Comparison of ENCODE assay signal across 13 mouse cellular contexts in the genomic region with DNA sequence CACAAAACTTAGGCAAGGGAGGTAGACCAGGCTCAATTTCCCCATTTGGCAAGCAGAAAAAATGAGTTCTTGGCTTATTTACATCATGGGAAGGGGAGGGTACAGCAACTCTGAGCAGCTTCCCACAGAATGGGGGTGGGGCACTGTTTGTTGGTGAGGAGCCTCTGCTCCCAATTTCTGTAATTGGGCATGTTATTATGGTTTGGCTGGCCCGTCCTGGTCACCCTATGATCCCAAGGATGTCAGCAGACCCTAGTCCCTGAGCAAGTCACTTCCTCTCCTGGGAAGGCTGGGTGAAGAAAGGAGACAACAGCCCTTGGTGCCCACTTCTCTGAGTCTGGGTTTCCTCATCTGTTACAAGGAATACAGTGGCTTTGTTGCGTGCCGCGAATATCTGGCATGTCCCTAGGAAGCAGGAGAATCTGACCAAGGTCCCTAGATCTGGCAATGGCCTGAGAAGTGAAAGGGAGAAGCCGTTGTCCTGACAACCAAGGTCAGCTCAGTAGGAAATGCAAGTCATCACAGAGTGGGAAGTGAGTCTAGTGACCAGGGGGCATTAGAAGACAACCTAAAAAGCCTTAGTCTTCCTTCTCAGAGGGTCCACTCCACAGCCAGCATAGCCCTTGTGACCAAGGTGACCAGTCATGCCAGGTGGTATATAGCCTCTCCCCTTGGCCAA. TPM values are rescaled to one million over a fixed set of nuclear protein-coding genes. Genes with fewer than 3 reads are reported as not detected.
DNase-seq lines count a peak whose midpoint lies in the region; ATAC-seq and TF ChIP-seq lines count a peak whose summit lies in the region.
"Had no signal": no experiment of that assay in that cellular context is flagged by ENCODE, and none has a peak within 500 bp of the region (broad histone marks: within the 10 kb centered on the region; RNA-seq: fewer than 3 reads in every experiment).

No protein-coding gene starts in this region.

- no peaks in the 10 kb centered on the region for H3K36me3 ChIP-seq in liver, embryonic 12.5 days
- no peaks in the 10 kb centered on the region for H3K36me3 ChIP-seq in liver, embryonic 11.5 days (ENCODE audit: control insufficient read depth, insufficient read depth, low read length)
- H3K36me3 ChIP-seq in megakaryocyte, embryonic 14.5 days (replicated peaks; ENCODE audit: low read length) = peaks cover 9% of the 10 kb centered on the region
- no peaks in the 10 kb centered on the region for H3K36me3 ChIP-seq in hindbrain, postnatal 0 days (ENCODE audit: insufficient read depth, low read length)
- H3K36me3 ChIP-seq: embryonic facial prominence, embryonic 13.5 days; limb, embryonic 12.5 days had no signal

- H3K27me3 ChIP-seq in liver, embryonic 12.5 days (replicated peaks) = 0 out of 2 replicates have a peak, but pooled peaks cover 7% of the 10 kb centered on the region
- H3K27me3 ChIP-seq in liver, embryonic 11.5 days (replicated peaks; ENCODE audit: control insufficient read depth, insufficient read depth, low read length) = peaks cover 5% of the 10 kb centered on the region; the same call in 1 of the 2 replicates
- peaks cover 20% of the 10 kb centered on the region for H3K27me3 ChIP-seq in megakaryocyte, embryonic 14.5 days (replicated peaks)
- peaks cover 1% of the 10 kb centered on the region; the same call in 1 of the 2 replicates for H3K27me3 ChIP-seq in hindbrain, postnatal 0 days (ENCODE audit: insufficient read depth, low read length)

- no peak overlapping the region for H3K9ac ChIP-seq in liver, embryonic 12.5 days
- no peak overlapping the region for H3K9ac ChIP-seq in liver, embryonic 11.5 days (ENCODE audit: low read depth, low read length)
- H3K9ac ChIP-seq in hindbrain, postnatal 0 days (replicated peaks; ENCODE audit: low read length) = no peak overlapping the region
- H3K9ac ChIP-seq: embryonic facial prominence, embryonic 13.5 days; limb, embryonic 12.5 days had no signal

- H3K27ac ChIP-seq in liver, embryonic 12.5 days = peak overlapping the region; percentile 71
- no peak overlapping the region; the same call in 1 of the 2 replicates for H3K27ac ChIP-seq in liver, embryonic 11.5 days (ENCODE audit: low read depth, low read length)
- H3K27ac ChIP-seq in hindbrain, postnatal 0 days = no peak overlapping the region
- H3K27ac ChIP-seq: embryonic facial prominence, embryonic 13.5 days; limb, embryonic 12.5 days had no signal

- TF ChIP-seq CTCF in hindbrain, postnatal 0 days (IDR thresholded peaks at IDR 0.05; ENCODE audit: low read depth) = no peak

- DNase-seq in liver, embryonic 11.5 days (ENCODE audit: low spot score) = no peak
- DNase-seq in adrenal gland, postnatal 14 days = peak; percentile 87
- DNase-seq in hindbrain, postnatal 0 days (ENCODE audit: low spot score) = no peak
- no peak for DNase-seq in layer of hippocampus, postnatal 36 days
- no peak for DNase-seq in layer of hippocampus, adult 9-11 months
- DNase-seq: cerebellum, adult 9-11 months; thymus, postnatal 36 days had no signal

- no peak overlapping the region for H3K4me2 ChIP-seq in liver, embryonic 12.5 days
- H3K4me2 ChIP-seq in liver, embryonic 11.5 days = no peak overlapping the region
- no peak overlapping the region for H3K4me2 ChIP-seq in hindbrain, postnatal 0 days (ENCODE audit: low read depth, low read length)
- H3K4me2 ChIP-seq: embryonic facial prominence, embryonic 13.5 days; limb, embryonic 12.5 days had no signal

- no peak for ATAC-seq in liver, embryonic 12.5 days
- ATAC-seq in liver, embryonic 11.5 days (replicated peaks; ENCODE audit: low FRiP score) = no peak
- ATAC-seq in granulocyte monocyte progenitor cell, adult 5-6 weeks (replicated peaks; ENCODE audit: poor library complexity, severe bottlenecking) = peak; percentile 58
- no peak for ATAC-seq in hindbrain, postnatal 0 days
- ATAC-seq: midbrain, embryonic 16.5 days had no signal

- 23% methylated on average over 5 of the region's 5 CpGs for WGBS in liver, embryonic 12.5 days (ENCODE audit: insufficient replicate concordance)
- 36% methylated on average over 5 of the region's 5 CpGs for WGBS in liver, embryonic 11.5 days
- WGBS in hindbrain, postnatal 0 days = 66% methylated on average over 5 of the region's 5 CpGs

- H3K4me1 ChIP-seq in liver, embryonic 12.5 days = peaks cover 94% of the 10 kb centered on the region
- H3K4me1 ChIP-seq in liver, embryonic 11.5 days (replicated peaks; ENCODE audit: control insufficient read depth, insufficient read depth, low read length) = peaks cover 78% of the 10 kb centered on the region
- peaks cover 84% of the 10 kb centered on the region for H3K4me1 ChIP-seq in megakaryocyte, embryonic 14.5 days
- peaks cover 3% of the 10 kb centered on the region for H3K4me1 ChIP-seq in hindbrain, postnatal 0 days (ENCODE audit: insufficient read depth, low read length)

- no peak overlapping the region for H3K4me3 ChIP-seq in liver, embryonic 12.5 days
- H3K4me3 ChIP-seq in liver, embryonic 11.5 days (ENCODE audit: low read depth, low read length) = no peak overlapping the region
- H3K4me3 ChIP-seq in megakaryocyte, embryonic 14.5 days (replicated peaks) = peak overlapping the region; percentile 83
- H3K4me3 ChIP-seq in hindbrain, postnatal 0 days (ENCODE audit: low read length) = no peak overlapping the region
- H3K4me3 ChIP-seq: embryonic facial prominence, embryonic 13.5 days; limb, embryonic 12.5 days had no signal

- H3K9me3 ChIP-seq in liver, embryonic 12.5 days (replicated peaks) = no peaks in the 10 kb centered on the region
- no peaks in the 10 kb centered on the region for H3K9me3 ChIP-seq in liver, embryonic 11.5 days (ENCODE audit: control insufficient read depth, low read length)
- peaks cover 4% of the 10 kb centered on the region; the same call in 1 of the 2 replicates for H3K9me3 ChIP-seq in megakaryocyte, embryonic 14.5 days
- no peaks in the 10 kb centered on the region for H3K9me3 ChIP-seq in hindbrain, postnatal 0 days (ENCODE audit: low read length)
- H3K9me3 ChIP-seq: embryonic facial prominence, embryonic 13.5 days; limb, embryonic 12.5 days had no signal

RNA-seq across cellular contexts. Expression of a gene that starts 4.9 kb away (rescaled TPM):
- polyA plus RNA-seq in liver, embryonic 12.5 days (2016; fragmentation: Nextera tagmentation; extraction: Ambion mirVana) = 88.6 and 94.9 TPM in 2 replicates
- 107 TPM in 2 replicates for polyA plus RNA-seq in liver, embryonic 11.5 days (2014; fragmentation: Nextera tagmentation; extraction: Ambion mirVana)
- 14.0 and 14.4 TPM in 2 replicates for total RNA-seq in adrenal gland, postnatal 14 days (2021)
- 28.6 and 30.4 TPM in 2 replicates for total RNA-seq in granulocyte monocyte progenitor cell, adult 5-6 weeks (2014; fragmentation: Nextera tagmentation)
- total RNA-seq in granulocyte monocyte progenitor cell, adult 5-6 weeks (2017) = 27.4 and 56.1 TPM in 2 replicates
- 1.1 and 11.3 TPM in 2 replicates for polyA plus RNA-seq in megakaryocyte, embryonic 14.5 days (2012; ENCODE audit: insufficient read depth, low replicate concordance)
- 0.14 and 1.4 TPM in 2 replicates for total RNA-seq in hindbrain, postnatal 0 days (2014; rRNA removed)
- polyA plus RNA-seq in hindbrain, postnatal 0 days (2015; fragmentation: Nextera tagmentation; extraction: Ambion mirVana) = 0.99 and 1.7 TPM in 2 replicates
- 1 to 10 TPM in 1 of 2 experiments, under 1 TPM in 1; 0.40 to 1.0 TPM for total RNA-seq in layer of hippocampus, postnatal 36 days (2021)

RNA-seq across cellular contexts. Expression of a gene that starts 20.5 kb away (rescaled TPM):
- 15.5 and 18.2 TPM in 2 replicates for polyA plus RNA-seq in liver, embryonic 12.5 days (2016; fragmentation: Nextera tagmentation; extraction: Ambion mirVana)
- polyA plus RNA-seq in liver, embryonic 11.5 days (2014; fragmentation: Nextera tagmentation; extraction: Ambion mirVana) = 18.6 and 20.4 TPM in 2 replicates
- 4.6 and 5.2 TPM in 2 replicates for total RNA-seq in adrenal gland, postnatal 14 days (2021)
- total RNA-seq in granulocyte monocyte progenitor cell, adult 5-6 weeks (2014; fragmentation: Nextera tagmentation) = not detected in 2 replicates
- 0.26 TPM in 1 of 2 replicates, not detected in the other for total RNA-seq in granulocyte monocyte progenitor cell, adult 5-6 weeks (2017)
- polyA plus RNA-seq in megakaryocyte, embryonic 14.5 days (2012; ENCODE audit: insufficient read depth, low replicate concordance) = 38.6 and 61.4 TPM in 2 replicates
- 0.99 and 2.9 TPM in 2 replicates for total RNA-seq in hindbrain, postnatal 0 days (2014; rRNA removed)
- polyA plus RNA-seq in hindbrain, postnatal 0 days (2015; fragmentation: Nextera tagmentation; extraction: Ambion mirVana) = 1.7 and 2.3 TPM in 2 replicates
- 1 to 10 TPM; 3.3 to 5.5 TPM for total RNA-seq in layer of hippocampus, postnatal 36 days (2021)

RNA-seq across cellular contexts. Expression of a gene that starts 30.8 kb away (rescaled TPM):
- polyA plus RNA-seq in liver, embryonic 12.5 days (2016; fragmentation: Nextera tagmentation; extraction: Ambion mirVana) = 0.28 TPM in 1 of 2 replicates, not detected in the other
- 0.36 TPM in 1 of 2 replicates, not detected in the other for polyA plus RNA-seq in liver, embryonic 11.5 days (2014; fragmentation: Nextera tagmentation; extraction: Ambion mirVana)
- 0.56 and 0.79 TPM in 2 replicates for total RNA-seq in adrenal gland, postnatal 14 days (2021)
- not detected in 2 replicates for total RNA-seq in granulocyte monocyte progenitor cell, adult 5-6 weeks (2014; fragmentation: Nextera tagmentation)
- total RNA-seq in granulocyte monocyte progenitor cell, adult 5-6 weeks (2017) = not detected in 2 replicates
- not detected in 2 replicates for polyA plus RNA-seq in megakaryocyte, embryonic 14.5 days (2012; ENCODE audit: insufficient read depth, low replicate concordance)
- total RNA-seq in hindbrain, postnatal 0 days (2014; rRNA removed) = 4.3 and 11.8 TPM in 2 replicates
- polyA plus RNA-seq in hindbrain, postnatal 0 days (2015; fragmentation: Nextera tagmentation; extraction: Ambion mirVana) = 6.0 and 7.8 TPM in 2 replicates
- 1 to 10 TPM in 1 of 2 experiments, not detected in 1; 1.2 TPM for total RNA-seq in layer of hippocampus, postnatal 36 days (2021)

RNA-seq across cellular contexts. Expression of a gene that starts 48.3 kb away (rescaled TPM):
- 1.8 and 2.4 TPM in 2 replicates for polyA plus RNA-seq in liver, embryonic 12.5 days (2016; fragmentation: Nextera tagmentation; extraction: Ambion mirVana)
- polyA plus RNA-seq in liver, embryonic 11.5 days (2014; fragmentation: Nextera tagmentation; extraction: Ambion mirVana) = 4.9 and 5.6 TPM in 2 replicates
- 0.60 TPM in 1 of 2 replicates, not detected in the other for total RNA-seq in adrenal gland, postnatal 14 days (2021)
- not detected in 2 replicates for total RNA-seq in granulocyte monocyte progenitor cell, adult 5-6 weeks (2014; fragmentation: Nextera tagmentation)
- total RNA-seq in granulocyte monocyte progenitor cell, adult 5-6 weeks (2017) = not detected in 2 replicates
- polyA plus RNA-seq in megakaryocyte, embryonic 14.5 days (2012; ENCODE audit: insufficient read depth, low replicate concordance) = 0.22 TPM in 1 of 2 replicates, not detected in the other
- 11.5 and 22.1 TPM in 2 replicates for total RNA-seq in hindbrain, postnatal 0 days (2014; rRNA removed)
- polyA plus RNA-seq in hindbrain, postnatal 0 days (2015; fragmentation: Nextera tagmentation; extraction: Ambion mirVana) = 11.8 TPM in 2 replicates
- total RNA-seq in layer of hippocampus, postnatal 36 days (2021) = 1 to 10 TPM; 5.5 to 7.8 TPM

RNA-seq across cellular contexts. Expression of a gene that starts 59.8 kb away (rescaled TPM):
- 13.0 and 15.1 TPM in 2 replicates for polyA plus RNA-seq in liver, embryonic 12.5 days (2016; fragmentation: Nextera tagmentation; extraction: Ambion mirVana)
- 22.4 and 25.6 TPM in 2 replicates for polyA plus RNA-seq in liver, embryonic 11.5 days (2014; fragmentation: Nextera tagmentation; extraction: Ambion mirVana)
- total RNA-seq in adrenal gland, postnatal 14 days (2021) = 133 and 149 TPM in 2 replicates
- 5.6 and 8.1 TPM in 2 replicates for total RNA-seq in granulocyte monocyte progenitor cell, adult 5-6 weeks (2014; fragmentation: Nextera tagmentation)
- total RNA-seq in granulocyte monocyte progenitor cell, adult 5-6 weeks (2017) = 4.8 and 8.6 TPM in 2 replicates
- polyA plus RNA-seq in megakaryocyte, embryonic 14.5 days (2012; ENCODE audit: insufficient read depth, low replicate concordance) = 113 and 131 TPM in 2 replicates
- total RNA-seq in hindbrain, postnatal 0 days (2014; rRNA removed) = 229 and 236 TPM in 2 replicates
- 28.4 and 30.4 TPM in 2 replicates for polyA plus RNA-seq in hindbrain, postnatal 0 days (2015; fragmentation: Nextera tagmentation; extraction: Ambion mirVana)
- 100 to 1,000 TPM; 112 to 115 TPM for total RNA-seq in layer of hippocampus, postnatal 36 days (2021)
